Mouse (Mus musculus): ENCODE data around the gene Kif2c.

DNA sequence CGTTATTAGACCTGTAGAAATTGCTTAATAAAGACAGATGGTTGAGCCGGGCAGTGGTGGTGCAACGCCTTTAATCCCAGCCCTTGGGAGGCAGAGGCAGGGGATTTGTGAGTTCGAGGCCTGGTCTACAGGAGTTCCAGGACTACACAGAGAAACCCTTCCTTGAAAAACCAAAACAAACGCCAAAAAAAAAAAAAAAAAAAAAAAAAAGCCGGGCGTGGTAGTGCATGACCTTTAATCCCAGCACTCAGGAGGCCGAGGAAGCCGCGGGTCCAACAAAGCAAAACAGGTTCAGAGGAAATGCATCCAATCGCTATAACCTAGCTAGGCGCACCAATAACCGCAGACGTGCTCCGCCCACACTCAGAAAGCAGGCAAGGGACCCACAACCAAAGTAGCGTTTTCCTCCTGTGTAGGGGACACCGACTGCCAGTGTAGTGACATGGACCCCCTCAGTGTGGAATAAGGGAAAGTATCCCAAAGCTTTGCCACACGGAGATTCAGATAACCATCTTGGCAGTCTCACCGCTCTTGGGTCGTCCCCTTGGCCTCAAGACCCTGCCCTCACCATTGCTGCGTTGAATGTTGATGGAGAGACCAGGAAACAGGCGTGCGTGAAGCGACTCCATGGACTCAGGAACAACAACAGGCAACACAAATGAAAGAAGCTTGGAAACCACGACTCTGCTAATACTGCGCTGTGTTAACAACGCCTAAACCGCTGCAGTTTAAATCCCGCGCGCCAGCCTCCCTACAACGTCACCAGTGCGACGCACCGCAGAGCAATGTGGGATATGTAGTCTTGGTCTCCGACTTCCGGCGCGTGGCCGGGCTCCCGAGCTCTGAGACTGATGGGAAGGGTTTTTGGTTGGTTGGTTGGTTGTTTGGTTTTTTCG lies at the start of gene Kif2c:
- TF ChIP-seq EP300 (IDR thresholded peaks at IDR 0.05; ENCODE audit: low read depth): no peak
- TF ChIP-seq CTCF (IDR thresholded peaks at IDR 0.05; ENCODE audit: low read depth): no peak
